Mouse (Mus musculus): ENCODE measurements around the gene Atp8a2. TPM values are rescaled to one million over a fixed set of nuclear protein-coding genes. Genes with fewer than 3 reads are reported as not detected.

Gene Atp8a2
- total RNA-seq, 2 experiments from 2014 or later = 72.2 to 76.0 TPM

DNA sequence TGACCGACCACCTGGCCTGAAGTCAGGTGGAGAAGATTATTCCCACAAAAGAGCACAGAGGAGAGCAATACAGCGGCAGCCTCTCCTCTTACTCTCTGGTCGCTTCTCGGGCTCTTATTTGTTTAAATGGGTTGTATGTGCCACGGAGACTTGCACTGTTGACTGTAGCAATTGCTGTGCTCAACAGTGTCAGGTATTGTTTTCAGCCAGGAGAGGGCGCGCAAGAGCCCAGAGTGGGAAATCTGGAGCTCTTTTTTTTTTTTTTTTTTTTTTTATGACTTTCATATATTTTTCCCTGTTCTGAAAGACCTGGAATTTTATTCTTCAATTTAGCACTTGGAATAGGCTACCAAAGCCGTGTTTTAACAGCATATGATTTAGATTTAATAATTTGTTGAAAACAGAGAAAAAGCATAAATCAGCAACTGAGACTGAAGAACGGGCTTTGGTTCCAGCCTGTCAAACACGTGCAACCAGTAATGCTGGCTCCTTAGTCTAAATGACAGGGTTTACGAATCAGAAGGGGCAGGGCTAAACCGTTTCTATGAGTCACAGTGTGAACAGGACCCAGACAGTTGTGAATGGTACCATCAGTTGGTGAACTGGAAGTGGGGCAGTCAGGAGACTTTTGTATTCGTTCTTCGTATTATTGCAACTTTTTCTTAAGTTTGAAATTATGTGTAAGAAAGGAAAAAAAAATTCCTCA is 583.9 kb downstream of the Atp8a2 start:
- intact Hi-C loops (cut with DNase I) = loop anchor here (2.0 kb wide), 1 partner anchor 330 kb away; no protein-coding TSS in a partner anchor
- peak; percentile 76 for TF ChIP-seq CTCF (IDR thresholded peaks at IDR 0.05)
- Histone ChIP-seq H3K27ac (no peak overlapping the region), H3K4me3 (no peak overlapping the region)
- DNase-seq (ENCODE audit: extremely low spot score in 1 of 2, low spot score in 2 of 2) = peak; percentile 47 to 50

DNA sequence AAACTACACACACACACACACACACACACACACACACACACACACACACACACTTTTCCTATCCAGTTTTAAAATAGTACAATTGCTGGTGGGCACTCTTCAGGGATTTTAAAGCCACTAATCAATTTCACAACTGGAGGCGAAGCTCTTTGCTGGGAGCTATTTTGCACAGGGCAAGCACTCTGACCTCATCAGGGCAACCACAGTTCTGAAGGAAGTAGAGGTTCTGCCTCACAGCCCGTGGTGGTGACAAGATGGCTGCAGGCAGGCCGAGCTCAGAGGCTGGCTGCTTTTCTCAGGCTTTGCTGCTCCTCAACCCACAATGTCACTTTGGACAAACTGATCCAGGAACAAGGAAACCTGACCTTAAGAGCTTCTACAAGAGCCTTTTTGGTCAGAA is 590.0 kb downstream of the Atp8a2 start:
- H3K4me3 ChIP-seq = no peak overlapping the region
- intact Hi-C loops (cut with DNase I) = no loop called here
- TF ChIP-seq CTCF (IDR thresholded peaks at IDR 0.05) = no peak
- no peak overlapping the region for H3K27ac ChIP-seq
- DNase-seq (ENCODE audit: extremely low spot score in 1 of 2, low spot score in 2 of 2) = no peak

DNA sequence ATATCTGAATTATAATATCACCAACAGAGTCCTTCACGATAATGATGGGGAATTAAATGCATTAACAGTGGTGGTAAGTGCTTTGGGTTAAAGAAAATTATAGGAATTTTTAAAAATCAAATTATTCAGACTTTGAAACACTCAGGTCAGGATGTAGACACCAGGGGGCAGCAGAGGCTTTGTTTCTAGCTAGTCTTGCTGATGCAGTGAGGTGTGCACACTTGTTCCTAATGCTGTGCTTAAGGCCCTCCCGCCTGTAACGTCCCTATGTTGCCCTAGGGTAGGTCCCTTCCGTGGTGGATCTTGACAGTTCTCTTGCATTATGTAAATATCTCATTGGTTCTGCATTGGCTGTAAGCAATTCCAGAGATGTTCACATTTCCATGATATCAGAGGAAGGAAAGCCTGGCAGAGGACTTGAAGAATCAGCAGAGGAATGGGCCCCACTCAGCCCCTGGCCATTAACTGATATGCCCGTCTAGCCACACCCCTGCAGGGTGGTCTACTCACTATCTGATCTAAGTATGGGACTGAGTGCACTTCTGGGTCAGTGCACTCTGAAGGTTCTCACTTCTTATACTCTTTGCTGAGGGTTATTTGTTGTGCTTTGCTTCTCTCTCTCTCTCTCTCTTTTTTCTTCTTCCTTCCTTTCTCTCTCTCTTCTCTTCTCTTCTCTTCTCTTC is 591.2 kb downstream of the Atp8a2 start:
- peak; percentile 59 to 68 for DNase-seq (ENCODE audit: extremely low spot score in 1 of 2, low spot score in 2 of 2)
- Histone ChIP-seq H3K27ac (no peak overlapping the region), H3K4me3 (no peak overlapping the region)
- peak; percentile 80 for TF ChIP-seq CTCF (IDR thresholded peaks at IDR 0.05)
- intact Hi-C loops (cut with DNase I) = loop anchor here (1.0 to 2.0 kb wide), 2 partner anchors 337 to 410 kb away; no protein-coding TSS in a partner anchor

DNA sequence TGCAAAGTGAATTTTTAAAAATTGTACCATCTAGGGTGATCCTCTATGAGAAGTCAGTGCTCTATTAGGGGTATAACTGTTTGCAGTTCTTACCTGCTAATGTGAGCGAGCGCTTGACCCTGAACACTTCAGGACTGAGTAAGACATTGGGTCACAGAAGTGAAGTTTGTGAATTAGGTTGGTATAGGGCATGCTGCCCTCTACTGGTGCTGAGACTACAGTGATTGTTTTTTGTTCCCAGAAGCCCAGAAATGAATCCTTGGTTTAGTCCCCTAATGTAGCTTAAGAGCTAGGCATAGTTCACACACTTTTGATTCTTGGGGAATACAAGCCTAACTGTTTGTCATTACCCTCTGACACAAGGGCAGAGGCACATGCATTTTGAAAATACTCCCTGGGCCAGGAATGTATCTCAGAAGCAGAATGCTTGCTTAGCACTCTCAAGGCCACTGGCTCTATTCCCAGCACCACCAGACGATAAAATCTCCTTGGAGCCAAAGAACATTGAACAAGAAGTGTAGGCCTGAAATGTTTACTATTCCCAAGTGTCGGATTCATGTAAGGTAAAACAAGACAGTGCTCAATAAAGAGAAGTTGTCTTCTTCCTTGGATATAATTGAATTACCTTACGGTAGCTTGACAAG is 592.9 kb downstream of the Atp8a2 start:
- TF ChIP-seq CTCF (IDR thresholded peaks at IDR 0.05) = peak; percentile 75
- intact Hi-C loops (cut with DNase I) = loop anchor here (2.0 kb wide), 1 partner anchor 339 kb away; no protein-coding TSS in a partner anchor
- DNase-seq (ENCODE audit: extremely low spot score in 1 of 2, low spot score in 2 of 2) = no peak

DNA sequence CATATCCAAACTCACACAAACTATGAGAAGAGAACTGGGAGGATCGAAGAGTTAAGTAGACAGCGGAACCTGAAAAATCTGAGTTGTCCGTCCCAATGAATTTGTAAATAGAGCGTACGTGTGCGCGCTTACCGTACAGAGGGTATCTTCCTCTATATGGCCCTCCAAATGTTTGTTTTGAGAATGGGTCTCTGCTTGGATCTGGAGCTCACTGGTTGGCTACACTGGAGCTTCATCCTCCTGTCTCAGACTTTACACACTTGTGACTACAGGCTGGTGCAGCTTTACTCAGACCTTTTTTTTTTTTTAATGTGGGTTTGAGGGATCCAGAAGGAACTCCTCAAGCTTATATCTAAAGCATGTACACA is 598.7 kb downstream of the Atp8a2 start:
- peak overlapping the region; percentile 95 for H3K4me3 ChIP-seq
- no peak for TF ChIP-seq CTCF (IDR thresholded peaks at IDR 0.05)
- intact Hi-C loops (cut with DNase I) = no loop called here
- no peak for DNase-seq (ENCODE audit: extremely low spot score in 1 of 2, low spot score in 2 of 2)
- peak overlapping the region; percentile 90 for H3K27ac ChIP-seq

More for the DNA sequence above, 592.9 kb downstream of the Atp8a2 start:
- H3K27ac ChIP-seq = no peak overlapping the region
- H3K4me3 ChIP-seq = no peak overlapping the region

DNA sequence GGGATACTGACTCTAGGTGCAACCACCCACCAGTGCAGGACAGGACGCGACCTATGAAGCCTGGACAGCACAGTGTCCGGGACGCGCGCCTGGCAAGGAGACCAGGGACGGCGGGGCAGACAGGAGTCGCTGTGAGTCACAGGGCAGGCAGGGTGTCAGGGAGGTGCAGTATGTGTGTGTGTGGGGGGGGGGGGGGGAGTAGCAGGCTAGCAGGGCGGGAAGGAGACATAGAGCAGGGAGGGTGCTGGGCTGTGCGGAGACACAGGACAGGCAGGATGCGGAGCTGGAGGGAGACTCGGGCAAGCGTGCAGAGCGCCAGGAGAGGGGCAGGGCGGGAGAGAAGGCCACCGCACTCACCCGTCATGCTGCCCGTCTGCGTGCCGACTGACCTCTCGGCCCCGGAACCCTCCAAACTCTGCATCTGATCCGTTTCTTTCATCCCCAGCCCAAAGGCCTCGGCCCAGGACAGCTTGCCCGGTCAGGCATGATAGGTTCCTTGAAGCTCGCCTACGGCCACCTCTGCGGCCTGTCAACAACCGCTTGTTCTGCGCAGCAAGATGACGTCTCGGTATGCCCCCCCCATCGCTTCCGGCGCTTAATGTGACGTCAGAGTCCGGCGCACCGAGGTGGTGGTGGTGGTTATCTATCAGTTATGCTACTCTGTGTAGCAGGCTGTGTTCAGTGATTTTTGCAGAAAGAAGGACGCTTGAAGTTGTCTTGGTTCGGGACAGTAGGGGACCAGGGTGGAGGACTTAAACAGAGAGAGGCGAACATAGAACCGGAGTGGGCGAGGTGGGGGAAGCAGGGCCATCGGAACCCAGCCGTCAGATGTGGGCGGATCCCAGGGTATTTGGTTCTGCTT is 599.4 kb downstream of the Atp8a2 start, which contains the start of gene Cdadc1:
Gene Cdadc1, minus strand, starts transcription at position 562 of the 862 bp plus-strand sequence.
- peak; percentile 95 to 99 for DNase-seq (ENCODE audit: extremely low spot score in 1 of 2, low spot score in 2 of 2)
- no peak for TF ChIP-seq CTCF (IDR thresholded peaks at IDR 0.05)
- Histone ChIP-seq H3K4me3 (peak within 1 kb of the TSS; percentile 95), H3K27ac (peak within 1 kb of the TSS; percentile 90)
- intact Hi-C loops (cut with DNase I) = no loop called here

DNA sequence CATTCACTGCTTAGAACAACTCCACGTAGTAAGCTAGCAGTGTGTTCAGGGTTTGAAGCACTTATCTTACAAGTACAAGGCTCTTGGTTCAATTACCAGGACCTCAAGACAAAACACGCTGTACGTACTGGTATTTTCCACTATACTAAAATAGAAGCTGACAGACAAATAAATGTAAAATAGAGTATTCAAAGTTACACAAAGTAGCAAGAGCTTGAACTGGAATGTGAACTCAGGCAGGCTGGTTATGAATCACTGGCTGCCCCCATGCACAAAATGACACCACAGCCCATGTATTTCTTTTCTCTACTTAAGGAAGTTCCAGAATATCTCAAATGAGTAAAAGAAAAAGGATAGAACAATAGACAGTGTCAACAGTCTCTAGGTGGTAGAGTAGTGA is 602.0 kb downstream of the Atp8a2 start:
- H3K4me3 ChIP-seq = no peak overlapping the region
- no peak for DNase-seq (ENCODE audit: extremely low spot score in 1 of 2, low spot score in 2 of 2)
- TF ChIP-seq CTCF (IDR thresholded peaks at IDR 0.05) = no peak
- intact Hi-C loops (cut with DNase I) = no loop called here
- no peak overlapping the region for H3K27ac ChIP-seq

DNA sequence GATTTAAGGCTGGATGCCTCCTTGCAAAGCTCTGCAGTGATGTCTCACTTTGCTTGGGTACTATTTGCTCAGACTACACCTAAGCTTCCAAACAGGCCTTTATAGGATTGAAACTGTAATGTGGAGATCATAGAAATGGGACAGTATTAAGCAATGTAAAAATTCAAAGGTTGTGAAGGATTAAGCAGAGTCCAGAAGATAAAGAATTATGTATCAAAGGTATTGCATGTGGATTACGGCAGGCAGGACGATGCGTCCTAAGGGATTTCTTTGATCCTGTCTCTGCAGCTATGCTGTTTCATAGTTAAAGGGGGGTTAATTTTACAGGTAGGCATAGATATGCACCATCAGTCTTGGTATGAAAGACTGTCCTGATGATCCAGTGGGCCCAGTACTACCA is 604.4 kb downstream of the Atp8a2 start:
- no peak overlapping the region for H3K27ac ChIP-seq
- no peak overlapping the region for H3K4me3 ChIP-seq
- intact Hi-C loops (cut with DNase I) = no loop called here
- no peak for TF ChIP-seq CTCF (IDR thresholded peaks at IDR 0.05)
- no peak for DNase-seq (ENCODE audit: extremely low spot score in 1 of 2, low spot score in 2 of 2)

DNA sequence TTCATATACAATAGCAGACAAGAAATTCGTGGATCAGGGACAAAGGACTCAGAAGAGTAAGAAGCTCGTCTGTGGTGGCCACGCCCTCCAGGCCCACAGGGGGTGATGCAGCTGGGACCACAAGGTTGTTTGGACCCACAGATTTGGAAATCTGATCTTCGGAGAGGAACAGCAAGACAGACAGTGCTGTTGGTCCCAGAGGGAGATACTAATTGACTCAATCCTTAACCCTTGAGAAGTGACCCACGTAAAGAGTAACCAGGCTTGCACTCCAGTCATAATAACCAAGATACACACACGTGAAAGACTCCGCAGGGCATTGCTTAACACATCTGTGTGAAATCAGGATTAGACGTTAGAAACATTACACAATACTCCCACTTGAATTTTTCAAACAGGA is 605.1 kb downstream of the Atp8a2 start:
- intact Hi-C loops (cut with DNase I) = no loop called here
- DNase-seq (ENCODE audit: extremely low spot score in 1 of 2, low spot score in 2 of 2) = no peak

DNA sequence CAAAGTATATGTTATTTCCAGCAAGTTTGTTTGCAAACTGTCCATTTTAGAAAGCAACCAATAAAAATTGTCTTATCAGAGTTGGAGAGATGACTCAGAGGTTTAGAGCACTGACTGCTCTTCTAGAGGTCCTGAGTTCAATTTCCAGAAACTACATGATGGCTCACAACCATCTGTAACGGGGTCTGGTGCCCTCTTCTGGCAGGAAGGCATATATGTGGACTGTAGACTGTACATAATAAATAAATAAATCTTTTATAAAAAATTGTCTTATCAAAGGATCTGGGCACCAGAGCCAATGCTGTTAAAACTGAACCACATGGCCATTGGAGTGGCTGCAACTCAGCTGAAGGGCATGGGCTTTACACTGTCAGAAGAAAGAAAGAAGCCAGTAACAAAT is 606.4 kb downstream of the Atp8a2 start:
- TF ChIP-seq CTCF (IDR thresholded peaks at IDR 0.05) = peak; percentile 55
- Histone ChIP-seq H3K4me3 (no peak overlapping the region), H3K27ac (no peak overlapping the region)
- DNase-seq (ENCODE audit: extremely low spot score in 1 of 2, low spot score in 2 of 2) = no peak
- intact Hi-C loops (cut with DNase I) = no loop called here

More for the DNA sequence above, 605.1 kb downstream of the Atp8a2 start:
- TF ChIP-seq CTCF (IDR thresholded peaks at IDR 0.05) = no peak
- no peak overlapping the region for H3K27ac ChIP-seq
- no peak overlapping the region for H3K4me3 ChIP-seq

Small RNA genes lying within 50 kb of the gene (microRNA-seq; reads per million reads assigned to microRNA genes)
- gene Mir719 = 0 reads per million in 2 experiments

Other genes with a start within 250 kb of the Atp8a2 start
- gene Nupl1, start 54.3 kb upstream of the Atp8a2 start, total RNA-seq (2021) = not detected
- gene Gm49336, start 54.3 kb upstream of the Atp8a2 start, total RNA-seq (2021) = 10 to 100 TPM; 75.3 to 76.9 TPM
- 100 to 1,000 TPM; 105 to 118 TPM for gene Mtmr6, start 68.0 kb upstream of the Atp8a2 start, total RNA-seq (2021)
- 10 to 100 TPM; 40.6 to 45.6 TPM for gene Amer2, start 176.1 kb upstream of the Atp8a2 start, total RNA-seq (2021)

Measured in left cerebral cortex, adult 2 months (tissue).